Mouse (Mus musculus): ENCODE data around the gene Ifit1bl1. TPM values are rescaled to one million over a fixed set of nuclear protein-coding genes. Genes with fewer than 3 reads are reported as not detected.
A peak's percentile ranks its signal among the peaks of the same experiment; 100 is the strongest.

Ifit1bl1 gene
- total RNA-seq, 2 experiments from 2014 or later, result not detected

- DNase-seq, result peak; percentile 49 to 57
- intact Hi-C loops (cut with DNase I), result no loop called here
These were observed 51.1 kb downstream of the Ifit1bl1 start, which contains the start of gene Ifit2 for GRCm38 (mm10) chr19:34550534-34551223. TSS of gene Ifit2 (plus strand) at chr19:34550694.

- intact Hi-C loops (cut with DNase I), result no loop called here
- DNase-seq, result no peak
These were observed 51.6 kb downstream of the Ifit1bl1 start for GRCm38 (mm10) chr19:34550205-34550533.

- intact Hi-C loops (cut with DNase I), result loop anchor here (1.0 kb wide), 1 partner anchor 89 kb away; no protein-coding TSS in a partner anchor
- DNase-seq, result peak; percentile 80 to 85
These were observed 53.8 kb downstream of the Ifit1bl1 start for GRCm38 (mm10) chr19:34547976-34548375.

GRCm38 (mm10) chr19:34546211-34546610, 55.5 kb downstream of the Ifit1bl1 start:
- no peak for DNase-seq
- intact Hi-C loops (cut with DNase I), result no loop called here

Other genes starting within 250 kb of the Ifit1bl1 start
- gene Ch25h, start 126.8 kb downstream of the Ifit1bl1 start, total RNA-seq (2021), result not detected
- 1 to 10 TPM; 7.0 to 7.3 TPM for gene Lipa, start 74.5 kb downstream of the Ifit1bl1 start, total RNA-seq (2021)
- gene Ifit2, start 51.3 kb downstream of the Ifit1bl1 start, total RNA-seq (2021), result 1 to 10 TPM; 1.2 to 1.4 TPM
- gene Ifit3, start 18.4 kb downstream of the Ifit1bl1 start, total RNA-seq (2021), result 1 to 10 TPM; 1.4 to 2.0 TPM
- gene Ifit3b, start 6.0 kb upstream of the Ifit1bl1 start, total RNA-seq (2021), result under 1 TPM; 0.59 to 0.89 TPM
- gene Ifit1bl2, start 38.8 kb upstream of the Ifit1bl1 start, total RNA-seq (2021), result under 1 TPM in 1 of 2 experiments, not detected in 1; 0.08 TPM
- gene Ifit1, start 38.9 kb upstream of the Ifit1bl1 start, total RNA-seq (2021), result under 1 TPM; 0.56 to 0.57 TPM
- gene Slc16a12, start 145.3 kb upstream of the Ifit1bl1 start, total RNA-seq (2021), result 1 to 10 TPM in 1 of 2 experiments, under 1 TPM in 1; 0.67 to 1.1 TPM